Mouse (Mus musculus) embryo, embryonic 11.5 days (tissue): ENCODE measurements around the gene Taf8.

ENCODE experiments used
- DNase-seq: peaks from one replicate; pipeline ENCODE4 v3.0.0-alpha.2; 2012; ENCODE audit warnings: low read depth, low spot score

Gene Taf8

GRCm38 (mm10) chr17:47484993-47485392, 17.1 kb downstream of the Taf8 start:
- no peak for DNase-seq

GRCm38 (mm10) chr17:47484241-47484921, 17.7 kb downstream of the Taf8 start:
- DNase-seq, result no peak

GRCm38 (mm10) chr17:47482401-47482800, 19.7 kb downstream of the Taf8 start:
- no peak for DNase-seq

- DNase-seq, result no peak
Measured at GRCm38 (mm10) chr17:47479887-47480286, 22.2 kb downstream of the Taf8 start.

GRCm38 (mm10) chr17:47475714-47476113, 26.4 kb downstream of the Taf8 start:
- no peak for DNase-seq

GRCm38 (mm10) chr17:47475181-47475580, 26.9 kb downstream of the Taf8 start:
- DNase-seq, result no peak

GRCm38 (mm10) chr17:47474250-47474649, 27.8 kb downstream of the Taf8 start:
- no peak for DNase-seq

- no peak for DNase-seq
Measured at GRCm38 (mm10) chr17:47473434-47473974, 28.6 kb downstream of the Taf8 start.

GRCm38 (mm10) chr17:47472435-47473350, 29.4 kb downstream of the Taf8 start:
- no peak for DNase-seq

GRCm38 (mm10) chr17:47470686-47471085, 31.4 kb downstream of the Taf8 start:
- DNase-seq, result no peak

- DNase-seq, result no peak
Measured at GRCm38 (mm10) chr17:47470121-47470520, 32.0 kb downstream of the Taf8 start.

GRCm38 (mm10) chr17:47469642-47470041, 32.5 kb downstream of the Taf8 start:
- DNase-seq, result no peak

- no peak for DNase-seq
Measured at GRCm38 (mm10) chr17:47468466-47468865, 33.6 kb downstream of the Taf8 start.

- DNase-seq, result no peak
Measured at GRCm38 (mm10) chr17:47468063-47468462, 34.0 kb downstream of the Taf8 start.

GRCm38 (mm10) chr17:47467659-47468058, 34.4 kb downstream of the Taf8 start:
- no peak for DNase-seq

GRCm38 (mm10) chr17:47466284-47466683, 35.8 kb downstream of the Taf8 start:
- no peak for DNase-seq

GRCm38 (mm10) chr17:47465016-47465415, 37.1 kb downstream of the Taf8 start:
- no peak for DNase-seq

GRCm38 (mm10) chr17:47464248-47464965, 37.7 kb downstream of the Taf8 start:
- no peak for DNase-seq

- DNase-seq, result no peak
Measured at GRCm38 (mm10) chr17:47462728-47463388, 39.2 kb downstream of the Taf8 start.

GRCm38 (mm10) chr17:47462209-47462608, 39.9 kb downstream of the Taf8 start:
- DNase-seq, result no peak

- no peak for DNase-seq
Measured at GRCm38 (mm10) chr17:47461688-47462087, 40.4 kb downstream of the Taf8 start.
